Mouse (Mus musculus): ENCODE data around the gene Crtam. TPM values are rescaled to one million over a fixed set of nuclear protein-coding genes. Genes with fewer than 3 reads are reported as not detected.
A peak's percentile ranks its signal among the peaks of the same experiment; 100 is the strongest.

The Crtam gene
- polyA plus RNA-seq, 1 experiment from 2014 or later = 0.46 TPM

GRCm38 (mm10) chr9:41031590-41032489 is 27.4 kb upstream of the Crtam start:
- Histone ChIP-seq H3K27ac (no peak overlapping the region), H3K4me1 (replicated peaks; ENCODE audit: insufficient read depth, low read length) (no peaks in the 10 kb centered on the region), H3K27me3 (ENCODE audit: insufficient read depth, low read length) (no peaks in the 10 kb centered on the region), H3K4me3 (replicated peaks; ENCODE audit: low read depth, low read length) (no peak overlapping the region), H3K4me2 (ENCODE audit: low read length) (no peak overlapping the region), H3K9ac (ENCODE audit: low read depth, low read length) (no peak overlapping the region), H3K36me3 (ENCODE audit: insufficient read depth, low read length) (no peaks in the 10 kb centered on the region), H3K9me3 (replicated peaks; ENCODE audit: low read length) (no peaks in the 10 kb centered on the region)
- 51% methylated on average over 18 of the region's 18 CpGs for WGBS
- no peak for DNase-seq (ENCODE audit: low spot score)
- TF ChIP-seq CTCF (IDR thresholded peaks at IDR 0.05; ENCODE audit: low read depth) = no peak
- no peak for ATAC-seq (replicated peaks; ENCODE audit: low FRiP score, low read depth)

GRCm38 (mm10) chr9:41029827-41030226 is 25.4 kb upstream of the Crtam start:
- Histone ChIP-seq H3K4me3 (replicated peaks; ENCODE audit: low read depth, low read length) (no peak overlapping the region), H3K36me3 (ENCODE audit: insufficient read depth, low read length) (no peaks in the 10 kb centered on the region), H3K9me3 (replicated peaks; ENCODE audit: low read length) (no peaks in the 10 kb centered on the region), H3K27ac (no peak overlapping the region), H3K4me2 (ENCODE audit: low read length) (no peak overlapping the region), H3K9ac (ENCODE audit: low read depth, low read length) (no peak overlapping the region), H3K27me3 (ENCODE audit: insufficient read depth, low read length) (no peaks in the 10 kb centered on the region), H3K4me1 (replicated peaks; ENCODE audit: insufficient read depth, low read length) (no peaks in the 10 kb centered on the region)
- DNase-seq (ENCODE audit: low spot score) (no peak), ATAC-seq (replicated peaks; ENCODE audit: low FRiP score, low read depth) (no peak)
- TF ChIP-seq CTCF (IDR thresholded peaks at IDR 0.05; ENCODE audit: low read depth) = peak; percentile 56
- WGBS = 74% methylated on average over 6 of the region's 6 CpGs

GRCm38 (mm10) chr9:41028470-41028869 is 24.0 kb upstream of the Crtam start:
- H3K4me1 ChIP-seq (replicated peaks; ENCODE audit: insufficient read depth, low read length) = no peaks in the 10 kb centered on the region
- H3K27me3 ChIP-seq (ENCODE audit: insufficient read depth, low read length) = no peaks in the 10 kb centered on the region
- peak; percentile 29; the same call in 1 of the 2 replicates for ATAC-seq (replicated peaks; ENCODE audit: low FRiP score, low read depth)
- H3K36me3 ChIP-seq (ENCODE audit: insufficient read depth, low read length) = no peaks in the 10 kb centered on the region
- peak; percentile 70 for DNase-seq (ENCODE audit: low spot score)
- H3K4me3 ChIP-seq (replicated peaks; ENCODE audit: low read depth, low read length) = no peak overlapping the region
- H3K4me2 ChIP-seq (ENCODE audit: low read length) = no peak overlapping the region
- H3K9ac ChIP-seq (ENCODE audit: low read depth, low read length) = no peak overlapping the region
- H3K9me3 ChIP-seq (replicated peaks; ENCODE audit: low read length) = no peaks in the 10 kb centered on the region
- 48% methylated on average over 5 of the region's 5 CpGs for WGBS
- no peak overlapping the region for H3K27ac ChIP-seq
- peak; percentile 77 for TF ChIP-seq CTCF (IDR thresholded peaks at IDR 0.05; ENCODE audit: low read depth)

GRCm38 (mm10) chr9:41021690-41022089 is 17.3 kb upstream of the Crtam start:
- ATAC-seq (replicated peaks; ENCODE audit: low FRiP score, low read depth) = no peak
- Histone ChIP-seq H3K9ac (ENCODE audit: low read depth, low read length) (no peak overlapping the region), H3K27me3 (ENCODE audit: insufficient read depth, low read length) (no peaks in the 10 kb centered on the region), H3K4me3 (replicated peaks; ENCODE audit: low read depth, low read length) (no peak overlapping the region), H3K36me3 (ENCODE audit: insufficient read depth, low read length) (no peaks in the 10 kb centered on the region; the same call in 1 of the 2 replicates), H3K27ac (no peak overlapping the region), H3K9me3 (replicated peaks; ENCODE audit: low read length) (no peaks in the 10 kb centered on the region), H3K4me1 (replicated peaks; ENCODE audit: insufficient read depth, low read length) (no peaks in the 10 kb centered on the region), H3K4me2 (ENCODE audit: low read length) (no peak overlapping the region)
- TF ChIP-seq CTCF (IDR thresholded peaks at IDR 0.05; ENCODE audit: low read depth) = no peak
- WGBS = 77% methylated on average over 3 of the region's 3 CpGs
- no peak for DNase-seq (ENCODE audit: low spot score)

- 89% methylated on average over 3 of the region's 3 CpGs for WGBS
- H3K9ac ChIP-seq (ENCODE audit: low read depth, low read length) = no peak overlapping the region
- H3K27me3 ChIP-seq (ENCODE audit: insufficient read depth, low read length) = no peaks in the 10 kb centered on the region
- no peak for TF ChIP-seq CTCF (IDR thresholded peaks at IDR 0.05; ENCODE audit: low read depth)
- no peak overlapping the region for H3K4me2 ChIP-seq (ENCODE audit: low read length)
- no peak overlapping the region for H3K27ac ChIP-seq
- no peaks in the 10 kb centered on the region for H3K9me3 ChIP-seq (replicated peaks; ENCODE audit: low read length)
- DNase-seq (ENCODE audit: low spot score) (no peak), ATAC-seq (replicated peaks; ENCODE audit: low FRiP score, low read depth) (no peak)
- no peaks in the 10 kb centered on the region; the same call in 1 of the 2 replicates for H3K36me3 ChIP-seq (ENCODE audit: insufficient read depth, low read length)
- H3K4me3 ChIP-seq (replicated peaks; ENCODE audit: low read depth, low read length) = no peak overlapping the region
- no peaks in the 10 kb centered on the region for H3K4me1 ChIP-seq (replicated peaks; ENCODE audit: insufficient read depth, low read length)
These were observed 16.1 kb upstream of the Crtam start for GRCm38 (mm10) chr9:41020486-41020885.

GRCm38 (mm10) chr9:41014512-41014911 is 10.1 kb upstream of the Crtam start:
- TF ChIP-seq CTCF (IDR thresholded peaks at IDR 0.05; ENCODE audit: low read depth) = no peak
- H3K9ac ChIP-seq (ENCODE audit: low read depth, low read length) = no peak overlapping the region

More at GRCm38 (mm10) chr9:41014512-41014911, 10.1 kb upstream of the Crtam start:
- H3K9me3 ChIP-seq (replicated peaks; ENCODE audit: low read length) = no peaks in the 10 kb centered on the region
- no peak overlapping the region for H3K4me3 ChIP-seq (replicated peaks; ENCODE audit: low read depth, low read length)
- H3K36me3 ChIP-seq (ENCODE audit: insufficient read depth, low read length) = no peaks in the 10 kb centered on the region
- no peaks in the 10 kb centered on the region for H3K4me1 ChIP-seq (replicated peaks; ENCODE audit: insufficient read depth, low read length)
- no peak overlapping the region for H3K4me2 ChIP-seq (ENCODE audit: low read length)
- ATAC-seq (replicated peaks; ENCODE audit: low FRiP score, low read depth) = no peak
- no peak overlapping the region for H3K27ac ChIP-seq
- WGBS = 69% methylated on average over 4 of the region's 4 CpGs
- DNase-seq (ENCODE audit: low spot score) = no peak
- no peaks in the 10 kb centered on the region for H3K27me3 ChIP-seq (ENCODE audit: insufficient read depth, low read length)
